Mouse (Mus musculus) left cerebral cortex, postnatal 14 days (tissue): ENCODE measurements around the gene Il1rapl2. TPM values are rescaled to one million over a fixed set of nuclear protein-coding genes. Genes with fewer than 3 reads are reported as not detected.
"Not testable (repeated sequence)": the region's sequence is repeated elsewhere in the genome, so short reads cannot be mapped to it uniquely, and the experiment has no call there.

Experiments
- DNase-seq, 2 experiments: peaks; one replicate each; pipeline ENCODE4 v3.0.0; 2021 to 2022; ENCODE audit warnings: low spot score in 2 of 2, mixed read lengths in 1 of 2
- intact Hi-C: fragments of 180-260 bp; cut with DNase I; formaldehyde crosslinking; loops from one replicate; pipeline ENCODE4 v1.15.1; 2025
- total RNA-seq, 2 experiments: library from RNA; stranded (reverse); gene quantifications; 2 replicates each; pipeline ENCODE4 v1.2.3; 2021

The Il1rapl2 gene
- total RNA-seq, 2 experiments from 2014 or later: 9.3 to 9.6 TPM

GRCm38 (mm10) chrX:138043113-138043512 is 472.7 kb downstream of the Il1rapl2 start:
- DNase-seq: no peak
- intact Hi-C loops: no loop called here

DNA sequence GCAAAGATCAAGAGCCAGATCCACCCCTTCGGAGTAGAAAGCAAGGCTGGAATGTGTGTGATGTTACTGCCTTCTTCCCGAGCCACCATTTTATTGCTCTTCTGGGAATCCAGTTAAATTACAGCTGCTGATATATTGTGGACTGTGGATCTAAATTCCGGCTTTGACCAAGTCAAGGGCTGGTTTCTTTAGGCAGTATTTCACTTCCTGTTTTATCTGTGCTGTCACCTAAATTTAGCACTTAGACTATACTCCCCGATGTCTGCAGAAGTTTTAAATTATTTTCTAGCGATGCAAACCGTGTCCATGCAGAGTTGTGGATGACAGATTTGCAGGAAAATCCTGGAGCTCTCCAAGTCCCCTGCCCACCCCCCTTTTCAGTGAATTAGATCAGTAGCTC is 533.5 kb downstream of the Il1rapl2 start:
- intact Hi-C loops: no loop called here
- DNase-seq: no peak

DNA sequence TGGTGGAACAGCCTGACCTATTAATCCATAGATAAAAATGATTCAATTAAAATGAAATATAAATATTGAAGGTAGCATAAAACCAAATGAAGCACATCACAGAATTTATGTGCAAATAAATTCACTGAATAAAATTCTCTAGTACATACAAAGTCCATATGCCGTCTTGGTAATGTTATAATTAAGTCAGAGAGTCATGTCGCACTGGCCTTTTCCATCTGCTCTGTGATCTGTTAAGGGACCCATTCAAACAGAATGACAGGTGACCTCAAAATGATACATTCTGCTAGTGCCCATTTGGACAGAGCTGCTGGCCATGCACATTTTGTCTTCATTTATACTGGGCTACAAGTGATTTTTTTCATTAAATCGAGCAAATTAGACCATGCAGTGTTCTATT is 534.3 kb downstream of the Il1rapl2 start:
- intact Hi-C loops: no loop called here
- DNase-seq: no peak

GRCm38 (mm10) chrX:138170146-138170545 is 599.7 kb downstream of the Il1rapl2 start:
- intact Hi-C loops: loop anchor here (5.0 to 10.0 kb wide), 2 partner anchors 505 to 598 kb away; partner anchors contain the start of gene Il1rapl2
- peak; percentile 17 to 38 for DNase-seq

DNA sequence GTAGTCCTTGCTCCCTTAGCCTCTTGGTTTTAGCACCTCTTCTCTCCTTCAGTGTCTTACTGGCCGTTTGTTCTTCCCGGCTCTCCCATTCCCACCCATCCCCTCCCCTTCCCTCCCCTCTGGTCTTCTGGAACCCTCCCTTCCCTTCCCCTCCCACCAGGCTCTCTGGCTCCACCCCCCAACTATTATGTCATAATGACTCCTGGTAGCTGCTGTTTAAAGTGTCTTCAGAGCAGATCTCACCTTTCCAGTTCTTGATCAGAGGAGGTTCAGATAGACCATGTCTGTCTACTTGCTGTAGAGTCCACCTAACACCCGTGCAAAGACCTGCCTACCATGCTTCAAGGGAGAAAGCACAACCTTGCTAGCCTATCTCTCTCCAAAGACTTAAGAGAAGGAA is 639.1 kb downstream of the Il1rapl2 start, which contains the start of gene Tex13a:
Tex13a (minus strand) TSS at position 101 of the 400 bp plus-strand sequence.
- DNase-seq: no peak
- intact Hi-C loops: no loop called here

DNA sequence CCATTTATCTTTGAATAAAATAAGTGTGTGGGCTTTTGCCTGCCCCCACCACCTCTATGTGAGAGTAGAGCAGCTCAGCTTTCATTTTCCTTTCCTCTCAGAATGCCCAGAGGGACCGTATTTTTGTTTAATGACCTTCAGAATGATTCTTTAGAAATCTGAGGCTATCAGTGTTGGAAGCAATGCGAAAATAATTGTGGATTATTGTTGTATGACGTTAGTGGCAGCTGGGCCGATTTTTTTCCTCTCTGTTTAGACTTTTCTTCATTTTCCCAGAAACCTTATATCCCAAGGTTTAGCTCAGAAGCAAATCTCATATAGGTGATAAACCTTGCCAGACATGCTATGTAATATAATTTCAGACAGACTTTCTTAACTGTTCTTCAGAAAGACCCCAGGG is 664.2 kb downstream of the Il1rapl2 start:
- DNase-seq: no peak
- intact Hi-C loops: no loop called here

DNA sequence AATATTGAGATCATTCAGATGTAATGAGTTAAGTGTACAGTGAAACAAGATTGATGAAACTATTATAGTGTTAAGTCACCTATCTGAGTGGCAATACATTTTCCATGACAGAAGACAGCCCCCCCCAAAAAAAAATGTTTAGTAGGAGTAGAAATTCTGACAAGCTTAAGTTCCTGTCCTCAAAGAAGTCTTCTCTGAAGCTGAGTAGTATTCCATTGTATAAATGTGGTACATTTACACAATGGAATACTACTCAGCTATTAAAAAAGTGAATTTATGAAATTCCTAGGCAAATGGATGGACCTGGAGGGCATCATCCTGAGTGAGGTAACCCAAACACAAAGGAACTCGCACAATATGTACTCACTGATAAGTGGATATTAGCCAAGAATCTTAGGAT is 778.3 kb downstream of the Il1rapl2 start:
- intact Hi-C loops, DNase-seq: not testable (repeated sequence)

DNA sequence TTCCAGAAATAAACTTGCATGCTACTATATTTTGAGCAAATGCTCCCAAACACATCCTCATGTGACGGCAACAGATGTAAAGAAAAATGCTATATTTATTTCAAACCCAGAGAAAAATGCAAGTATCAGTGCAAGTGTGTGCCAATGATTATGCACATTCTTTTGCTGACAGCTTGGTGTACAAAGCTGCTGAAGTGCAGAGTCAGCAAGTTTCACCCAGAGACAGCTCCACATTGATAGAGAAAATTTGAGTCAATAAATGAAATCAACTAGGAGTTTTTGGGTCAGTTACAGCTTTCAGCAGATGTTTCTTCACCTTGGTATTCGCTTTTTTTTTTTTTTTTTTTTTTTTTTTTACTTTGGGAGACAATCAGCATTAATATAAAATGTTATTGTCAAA is 863.4 kb downstream of the Il1rapl2 start:
- DNase-seq: no peak
- intact Hi-C loops: no loop called here

DNA sequence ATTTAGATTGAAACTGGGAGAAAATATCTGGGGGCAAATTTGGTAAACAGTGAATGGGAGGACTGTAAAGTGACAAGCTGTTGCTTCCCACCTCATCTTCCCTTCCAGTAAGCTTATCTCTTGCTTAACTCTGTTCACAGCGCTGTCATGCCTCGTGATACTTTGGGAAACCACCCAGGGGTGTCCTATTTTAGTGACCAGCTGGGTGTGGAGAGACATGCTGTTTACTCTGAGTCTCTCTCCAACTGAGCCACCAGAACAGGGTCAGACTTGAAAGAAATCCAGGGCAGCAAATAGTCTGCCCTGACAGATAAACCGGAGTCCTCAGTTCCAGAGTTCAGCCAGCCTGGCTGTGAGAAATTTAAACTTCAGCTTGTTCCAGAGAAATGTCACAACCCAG is 867.5 kb downstream of the Il1rapl2 start:
- DNase-seq: peak in 1 of 2 experiments; percentile 2
- intact Hi-C loops: no loop called here

GRCm38 (mm10) chrX:138449856-138450255 is 879.4 kb downstream of the Il1rapl2 start:
- no peak for DNase-seq
- intact Hi-C loops: no loop called here

DNA sequence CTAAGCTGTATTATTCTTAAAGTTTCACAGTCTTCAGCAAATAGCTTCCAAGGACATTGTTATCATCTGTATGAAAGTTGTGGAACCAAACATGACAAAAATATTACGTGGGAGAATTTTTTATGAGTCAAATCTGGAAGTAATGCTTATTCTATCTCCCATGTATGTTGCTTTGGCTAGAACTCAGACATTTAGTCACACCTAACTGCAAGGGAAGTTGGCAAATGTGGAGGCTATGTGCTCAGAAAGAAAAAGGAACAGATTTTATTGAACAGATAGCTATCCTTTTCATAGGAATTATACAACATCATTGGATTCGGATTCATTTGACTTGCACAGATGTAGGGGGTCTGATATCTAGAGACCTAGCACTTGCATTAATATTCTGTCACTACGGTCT is 908.1 kb downstream of the Il1rapl2 start:
- peak in 1 of 2 experiments; percentile 1 for DNase-seq
- intact Hi-C loops: no loop called here

- no peak for DNase-seq
- intact Hi-C loops: no loop called here
Measured at GRCm38 (mm10) chrX:138500510-138500909, 930.1 kb downstream of the Il1rapl2 start.

- intact Hi-C loops: no loop called here
- no peak for DNase-seq
Measured at GRCm38 (mm10) chrX:138505049-138505448, 934.6 kb downstream of the Il1rapl2 start.

DNA sequence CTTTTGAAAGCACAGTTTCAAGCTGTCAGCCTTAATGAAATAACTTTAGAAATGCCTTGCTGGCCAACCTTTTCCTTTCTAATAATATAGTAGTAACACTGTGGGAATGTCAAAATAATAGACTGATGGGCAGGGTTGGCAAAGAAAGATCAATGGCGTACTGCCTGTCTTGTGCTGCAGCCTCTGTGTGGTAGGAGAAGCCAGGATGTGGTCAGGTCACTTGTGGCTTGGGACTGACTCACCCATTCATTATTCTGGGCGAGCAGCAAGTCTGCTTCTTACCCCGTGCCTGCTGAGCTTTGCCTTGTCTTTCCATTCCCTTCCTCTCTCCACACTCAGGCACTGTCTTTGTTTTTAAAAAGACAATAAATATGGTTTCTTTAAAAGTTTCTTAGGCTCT is 1049.7 kb downstream of the Il1rapl2 start:
- intact Hi-C loops: no loop called here
- DNase-seq: no peak

DNA sequence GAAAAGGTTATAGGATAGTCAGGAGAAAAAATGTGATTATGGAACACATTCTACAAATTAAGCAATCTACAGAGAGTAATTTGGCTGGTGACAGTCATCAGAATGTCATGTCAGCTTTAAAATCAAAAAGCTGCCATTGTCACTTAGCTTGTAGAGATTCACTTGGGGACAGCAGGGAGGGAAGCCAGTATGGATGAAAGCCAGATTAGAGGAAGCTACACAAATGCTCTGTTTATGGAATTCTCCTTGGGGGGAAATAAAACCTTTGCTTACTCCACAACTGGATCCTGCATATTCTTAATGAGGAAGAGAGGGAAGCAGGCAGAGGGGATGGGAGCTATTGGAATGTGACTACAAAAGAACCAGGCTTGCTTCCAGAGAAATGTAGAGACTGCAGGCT is 1054.9 kb downstream of the Il1rapl2 start:
- intact Hi-C loops: no loop called here
- DNase-seq: no peak

DNA sequence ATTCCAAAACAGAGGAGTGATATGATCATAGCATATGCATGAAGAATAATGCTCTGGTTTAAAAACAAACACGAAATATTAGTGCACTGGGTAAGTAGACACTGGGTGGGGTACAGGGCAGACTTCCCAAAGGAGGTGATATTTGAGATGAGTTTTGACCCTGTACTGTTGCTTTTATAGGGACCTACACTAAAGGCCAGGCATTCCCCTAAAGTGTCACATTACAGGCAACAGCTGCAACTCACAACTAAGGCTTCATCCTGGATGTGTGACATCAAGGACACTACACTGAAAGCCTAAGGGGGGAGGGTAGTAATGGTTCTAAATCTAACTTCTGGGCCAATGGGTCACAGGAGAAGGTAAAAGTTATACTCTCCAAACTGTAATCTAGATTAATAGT is 1152.0 kb downstream of the Il1rapl2 start:
- intact Hi-C loops: no loop called here
- no peak for DNase-seq

- DNase-seq: no peak
- intact Hi-C loops: no loop called here
Measured at GRCm38 (mm10) chrX:138800958-138801357, 1230.5 kb downstream of the Il1rapl2 start.

DNA sequence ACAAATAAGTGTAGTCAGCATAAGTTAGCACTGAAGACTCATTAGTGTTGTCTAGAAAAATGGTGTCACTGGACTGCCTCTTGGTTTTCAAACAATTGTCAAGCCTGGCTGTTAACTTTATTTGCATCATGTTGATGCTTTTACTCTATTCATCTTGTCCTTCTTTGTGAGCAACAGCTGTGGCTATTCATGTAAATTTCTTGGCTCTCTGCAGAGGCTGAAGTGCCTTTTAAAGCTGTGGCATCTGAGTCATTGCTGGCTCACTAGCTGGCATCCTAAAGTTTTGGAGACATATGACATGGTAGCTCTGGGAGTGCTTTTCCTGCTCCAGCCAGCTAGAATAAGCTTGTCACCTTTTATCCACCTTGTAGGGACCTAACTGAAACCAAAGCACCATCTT is 1261.5 kb downstream of the Il1rapl2 start:
- intact Hi-C loops: no loop called here
- no peak for DNase-seq

GRCm38 (mm10) chrX:138833894-138834293 is 1263.5 kb downstream of the Il1rapl2 start:
- intact Hi-C loops: no loop called here

GRCm38 (mm10) chrX:138838381-138838780 is 1268.0 kb downstream of the Il1rapl2 start:
- intact Hi-C loops: no loop called here
- DNase-seq: no peak

More at GRCm38 (mm10) chrX:138833894-138834293, 1263.5 kb downstream of the Il1rapl2 start:
- no peak for DNase-seq
